22 mouse cellular contexts compared by ENCODE assay signal in genomic region chr10:45122476-45122875, GRCm38 (mm10). TPM values are rescaled to one million over a fixed set of nuclear protein-coding genes. Genes with fewer than 3 reads are reported as not detected.
DNase-seq lines count a peak whose midpoint lies in the region; ATAC-seq and TF ChIP-seq lines count a peak whose summit lies in the region.
"Had no signal": no experiment of that assay in that cellular context is flagged by ENCODE, and none has a peak within 500 bp of the region (broad histone marks: within the 10 kb centered on the region; RNA-seq: fewer than 3 reads in every experiment).

No protein-coding gene starts in this region.

- TF ChIP-seq POLR2A in kidney, adult 2 months (IDR thresholded peaks at IDR 0.05; ENCODE audit: low read depth, low read length) = no peak

- no peak for TF ChIP-seq EP300 in liver, postnatal 0 days (IDR thresholded peaks at IDR 0.05; ENCODE audit: low read depth)

- H3K36me3 ChIP-seq in kidney, adult 2 months (ENCODE audit: control insufficient read depth, insufficient read depth, low read length) = no peaks in the 10 kb centered on the region; the same call in 1 of the 2 replicates
- H3K36me3 ChIP-seq in heart, embryonic 14.5 days (ENCODE audit: control insufficient read depth, insufficient read depth, low read length) = peaks cover 56% of the 10 kb centered on the region
- H3K36me3 ChIP-seq in liver, postnatal 0 days (replicated peaks; ENCODE audit: insufficient read depth, low read length) = peaks cover 62% of the 10 kb centered on the region
- peaks cover 58% of the 10 kb centered on the region for H3K36me3 ChIP-seq in forebrain, embryonic 14.5 days (ENCODE audit: control insufficient read depth, insufficient read depth, low read length)

- DNase-seq in adrenal gland, postnatal 14 days = peak; percentile 11
- no peak for DNase-seq in adrenal gland, postnatal 25 days
- DNase-seq in kidney, adult 18-20 months = peak; percentile 6
- DNase-seq in kidney, adult 2 months = no peak
- peak; percentile 72 for DNase-seq in Muller cell, postnatal 12 days (ENCODE audit: inconsistent ontology term)
- no peak for DNase-seq in liver, postnatal 0 days
- DNase-seq in forebrain, embryonic 14.5 days (ENCODE audit: low spot score) = no peak
- DNase-seq: cerebellum, postnatal 10 days; embryo, embryonic 11 days; kidney, postnatal 14 days had no signal

- no peaks in the 10 kb centered on the region for H3K9me3 ChIP-seq in heart, embryonic 14.5 days (ENCODE audit: control insufficient read depth, low read length)
- H3K9me3 ChIP-seq in liver, postnatal 0 days (ENCODE audit: low read length) = no peaks in the 10 kb centered on the region
- H3K9me3 ChIP-seq in forebrain, embryonic 14.5 days (replicated peaks; ENCODE audit: control insufficient read depth, low read length) = no peaks in the 10 kb centered on the region
- H3K9me3 ChIP-seq: embryonic facial prominence, embryonic 15.5 days; forebrain, embryonic 10.5 days; hindbrain, embryonic 15.5 days; limb, embryonic 10.5 days; liver, embryonic 12.5 days; lung, embryonic 15.5 days; megakaryocyte, embryonic 14.5 days had no signal

- no peak overlapping the region for H3K4me3 ChIP-seq in kidney, adult 2 months (ENCODE audit: insufficient read depth, low read depth, low read length)
- H3K4me3 ChIP-seq in heart, embryonic 14.5 days (ENCODE audit: control insufficient read depth in 1 of 2, insufficient read depth in 1 of 2, low read depth in 1 of 2, low read length in 2 of 2) = no peak overlapping the region
- no peak overlapping the region for H3K4me3 ChIP-seq in liver, postnatal 0 days (ENCODE audit: low read depth, low read length)
- H3K4me3 ChIP-seq in forebrain, embryonic 14.5 days (ENCODE audit: low read depth, low read length) = no peak overlapping the region
- H3K4me3 ChIP-seq: embryonic facial prominence, embryonic 15.5 days; forebrain, embryonic 10.5 days; hindbrain, embryonic 15.5 days; left cerebral cortex, adult 2 months; limb, embryonic 10.5 days; liver, embryonic 12.5 days; lung, embryonic 15.5 days; megakaryocyte, embryonic 14.5 days had no signal

- no peak overlapping the region for H3K4me2 ChIP-seq in heart, embryonic 14.5 days (ENCODE audit: low read length)
- H3K4me2 ChIP-seq in liver, postnatal 0 days (ENCODE audit: low read depth, low read length) = no peak overlapping the region
- H3K4me2 ChIP-seq in forebrain, embryonic 14.5 days (ENCODE audit: low read length) = no peak overlapping the region
- H3K4me2 ChIP-seq: embryonic facial prominence, embryonic 15.5 days; hindbrain, embryonic 15.5 days; liver, embryonic 12.5 days; lung, embryonic 15.5 days had no signal

- no peaks in the 10 kb centered on the region for H3K4me1 ChIP-seq in kidney, adult 2 months (ENCODE audit: control insufficient read depth, insufficient read depth, low read length)
- H3K4me1 ChIP-seq in heart, embryonic 14.5 days (ENCODE audit: control insufficient read depth in 2 of 2, insufficient read depth in 2 of 2, low read length in 2 of 2) = peaks cover 24 to 34% of the 10 kb centered on the region in 2 experiments
- no peaks in the 10 kb centered on the region for H3K4me1 ChIP-seq in liver, postnatal 0 days (ENCODE audit: insufficient read depth)
- H3K4me1 ChIP-seq in forebrain, embryonic 14.5 days (ENCODE audit: control insufficient read depth, insufficient read depth, low read length) = no peaks in the 10 kb centered on the region
- H3K4me1 ChIP-seq: embryonic facial prominence, embryonic 15.5 days; forebrain, embryonic 10.5 days; hindbrain, embryonic 15.5 days; limb, embryonic 10.5 days; liver, embryonic 12.5 days; lung, embryonic 15.5 days had no signal

- ATAC-seq in heart, embryonic 14.5 days (ENCODE audit: insufficient number of reproducible peaks, insufficient read depth, low FRiP score, low read depth) = no peak
- ATAC-seq in liver, postnatal 0 days = no peak
- no peak for ATAC-seq in forebrain, embryonic 14.5 days
- ATAC-seq: intestine, embryonic 16.5 days; liver, embryonic 12.5 days had no signal

- no peak overlapping the region for H3K27ac ChIP-seq in kidney, adult 2 months (ENCODE audit: insufficient read depth, low read depth, low read length)
- H3K27ac ChIP-seq in heart, embryonic 14.5 days (replicated peaks in 1 of 2; ENCODE audit: control insufficient read depth in 1 of 2, insufficient read depth in 1 of 2, low read depth in 2 of 2, low read length in 2 of 2) = peak overlapping the region; percentile 79 to 80
- no peak overlapping the region for H3K27ac ChIP-seq in liver, postnatal 0 days (ENCODE audit: low read depth)
- H3K27ac ChIP-seq in forebrain, embryonic 14.5 days (ENCODE audit: low read depth, low read length) = no peak overlapping the region
- H3K27ac ChIP-seq: embryonic facial prominence, embryonic 15.5 days; forebrain, embryonic 10.5 days; hindbrain, embryonic 15.5 days; left cerebral cortex, adult 2 months; limb, embryonic 10.5 days; liver, embryonic 12.5 days; lung, embryonic 15.5 days had no signal

- no peaks in the 10 kb centered on the region for H3K27me3 ChIP-seq in kidney, adult 2 months (replicated peaks; ENCODE audit: control insufficient read depth, insufficient read depth, low read length)
- H3K27me3 ChIP-seq in heart, embryonic 14.5 days (ENCODE audit: control insufficient read depth, insufficient read depth, low read length) = no peaks in the 10 kb centered on the region
- H3K27me3 ChIP-seq in liver, postnatal 0 days (ENCODE audit: insufficient read depth, low read length) = no peaks in the 10 kb centered on the region
- H3K27me3 ChIP-seq in forebrain, embryonic 14.5 days (replicated peaks; ENCODE audit: control insufficient read depth, insufficient read depth, low read length) = no peaks in the 10 kb centered on the region
- H3K27me3 ChIP-seq: CH12.LX; embryonic facial prominence, embryonic 15.5 days; hindbrain, embryonic 15.5 days; liver, embryonic 12.5 days; lung, embryonic 15.5 days; megakaryocyte, embryonic 14.5 days had no signal

- WGBS in kidney, adult 2 months = 45% methylated on average over 5 of the region's 5 CpGs
- WGBS in heart, embryonic 14.5 days = 31% methylated on average over 5 of the region's 5 CpGs
- 70% methylated on average over 5 of the region's 5 CpGs for WGBS in liver, postnatal 0 days (ENCODE audit: insufficient replicate concordance)
- WGBS in forebrain, embryonic 14.5 days = 92% methylated on average over 5 of the region's 5 CpGs

- H3K9ac ChIP-seq in heart, embryonic 14.5 days (ENCODE audit: low read length) = peak overlapping the region; percentile 22; the same call in 1 of the 2 replicates
- no peak overlapping the region for H3K9ac ChIP-seq in liver, postnatal 0 days (replicated peaks)
- H3K9ac ChIP-seq in forebrain, embryonic 14.5 days (ENCODE audit: low read length) = no peak overlapping the region
- H3K9ac ChIP-seq: embryonic facial prominence, embryonic 15.5 days; hindbrain, embryonic 15.5 days; liver, embryonic 12.5 days; lung, embryonic 15.5 days had no signal

- TF ChIP-seq CTCF in kidney, adult 2 months (conservative IDR thresholded peaks at IDR 0.05; ENCODE audit: insufficient read depth, insufficient read length, low read depth, low read length) = no peak
- TF ChIP-seq CTCF in liver, postnatal 0 days (IDR thresholded peaks at IDR 0.05; ENCODE audit: low read depth) = no peak

RNA-seq across cellular contexts. Expression of gene Popdc3, which starts 55.4 kb away (rescaled TPM):
- total RNA-seq in adrenal gland, postnatal 14 days (2021) = 0.98 and 1.0 TPM in 2 replicates
- 0.82 and 0.90 TPM in 2 replicates for total RNA-seq in adrenal gland, postnatal 25 days (2021)
- polyA plus RNA-seq in kidney, adult 2 months (2012; rRNA removed) = 0.41 TPM in 1 of 2 replicates, not detected in the other
- 40.6 and 43.3 TPM in 2 replicates for polyA plus RNA-seq in heart, embryonic 14.5 days (2014; fragmentation: Nextera tagmentation; extraction: Ambion mirVana)
- 0.32 TPM in 1 of 2 replicates, not detected in the other for polyA plus RNA-seq in liver, postnatal 0 days (2015; fragmentation: Nextera tagmentation; extraction: Ambion mirVana)
- 0.44 and 0.63 TPM in 2 replicates for polyA plus RNA-seq in forebrain, embryonic 14.5 days (2014; fragmentation: Nextera tagmentation; extraction: Ambion mirVana)
- polyA plus RNA-seq: testis, adult 2 months had no signal

RNA-seq across cellular contexts. Expression of gene Prep, which starts 55.5 kb away (rescaled TPM):
- 18.3 and 19.7 TPM in 2 replicates for total RNA-seq in adrenal gland, postnatal 14 days (2021)
- 25.4 and 27.3 TPM in 2 replicates for total RNA-seq in adrenal gland, postnatal 25 days (2021)
- 6.6 and 7.0 TPM in 2 replicates for polyA plus RNA-seq in kidney, adult 2 months (2012; rRNA removed)
- polyA plus RNA-seq in heart, embryonic 14.5 days (2014; fragmentation: Nextera tagmentation; extraction: Ambion mirVana) = 24.4 and 26.7 TPM in 2 replicates
- 6.4 and 7.1 TPM in 2 replicates for polyA plus RNA-seq in liver, postnatal 0 days (2015; fragmentation: Nextera tagmentation; extraction: Ambion mirVana)
- polyA plus RNA-seq in forebrain, embryonic 14.5 days (2014; fragmentation: Nextera tagmentation; extraction: Ambion mirVana) = 14.2 and 16.7 TPM in 2 replicates

Comparison
In these comparisons a context has a peak if more than half of its experiments do, and no peak if none do; other contexts are left out.
1. DNase-seq: peak in adrenal gland, postnatal 14 days (single experiment), kidney, adult 18-20 months (single experiment) and Muller cell, postnatal 12 days (single experiment); none in adrenal gland, postnatal 25 days (single experiment), kidney, adult 2 months (single experiment), liver, postnatal 0 days (single experiment) and forebrain, embryonic 14.5 days (single experiment).
2. H3K27ac ChIP-seq: peak in heart, embryonic 14.5 days (2 of 2); none in kidney, adult 2 months (single experiment), liver, postnatal 0 days (single experiment) and forebrain, embryonic 14.5 days (single experiment).
3. RNA of gene Popdc3, which starts 55.4 kb away (polyA plus RNA-seq): 40.6 to 43.3 TPM in heart, embryonic 14.5 days; 0.44 to 0.63 TPM in forebrain, embryonic 14.5 days, 0.41 TPM in kidney, adult 2 months and 0.32 TPM in liver, postnatal 0 days; every median in the first group is over 10 times any median in the second.